Mouse (Mus musculus): Measurements from ENCODE around the gene Mrps18c. TPM values are rescaled to one million over a fixed set of nuclear protein-coding genes. Genes with fewer than 3 reads are reported as not detected.

Mrps18c gene
- polyA plus RNA-seq (2014; fragmentation: Nextera tagmentation; extraction: Ambion mirVana) = 168 and 209 TPM in 2 replicates

DNA sequence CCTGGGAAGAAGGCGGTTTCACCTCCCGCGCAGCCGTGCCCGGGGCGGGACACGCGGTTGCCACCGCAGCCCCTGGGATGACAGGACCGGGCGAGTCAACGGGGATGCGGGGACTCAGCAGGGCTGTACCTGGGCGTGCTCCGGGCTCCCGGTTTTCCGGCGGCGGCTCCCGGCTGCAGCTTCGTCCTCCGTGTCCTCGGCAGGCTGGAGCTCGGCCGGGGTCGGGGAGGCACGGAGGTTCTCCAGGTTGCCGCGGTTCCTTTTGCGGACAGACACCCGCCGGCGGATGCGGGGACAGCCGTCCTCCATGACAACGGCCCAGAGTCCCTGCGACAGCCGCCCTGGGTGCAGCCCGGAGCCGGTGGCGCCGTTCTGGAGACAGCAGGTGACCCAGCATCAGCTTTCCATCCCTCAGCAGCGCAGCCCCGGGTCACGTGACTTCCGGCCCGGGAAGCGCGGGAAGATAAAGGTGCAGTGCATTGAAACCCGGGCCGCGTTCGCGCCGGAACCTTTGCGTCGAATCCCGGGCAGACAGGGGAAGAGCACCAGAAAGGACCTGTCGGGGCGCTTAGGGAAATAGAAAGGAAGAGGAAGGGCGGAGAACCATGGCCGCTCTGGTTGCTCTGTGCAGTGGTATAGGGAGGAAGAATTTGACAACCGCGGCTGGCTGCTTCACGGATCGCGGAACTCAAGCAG, at the start of gene Mrps18c, which contains the start of gene Helq:
TSS of gene Mrps18c (plus strand) at position 463 of the 696 bp plus-strand sequence.
TSS of gene Helq (minus strand) at position 434 of the 696 bp plus-strand sequence.
- Histone ChIP-seq H3K36me3 (ENCODE audit: control insufficient read depth, insufficient read depth, low read length) (peaks cover 32% of the 10 kb centered on the region), H3K4me1 (ENCODE audit: control insufficient read depth, insufficient read depth, low read length) (peaks cover 13% of the 10 kb centered on the region), H3K27me3 (ENCODE audit: control insufficient read depth, insufficient read depth, low read length) (no peaks in the 10 kb centered on the region), H3K27ac (ENCODE audit: low read depth, low read length) (no peak within 1 kb of the TSS), H3K4me2 (replicated peaks; ENCODE audit: low read depth, low read length) (peak within 1 kb of the TSS; percentile 95), H3K9ac (ENCODE audit: low read depth, low read length) (peak within 1 kb of the TSS; percentile 85), H3K9me3 (ENCODE audit: control insufficient read depth, low read length) (no peaks in the 10 kb centered on the region), H3K4me3 (ENCODE audit: low read length) (peak within 1 kb of the TSS; percentile 87)
- WGBS = under 1% methylated on average over 67 of the region's 67 CpGs
- ATAC-seq (ENCODE audit: low FRiP score, low TSS enrichment) = peak; percentile 97

DNA sequence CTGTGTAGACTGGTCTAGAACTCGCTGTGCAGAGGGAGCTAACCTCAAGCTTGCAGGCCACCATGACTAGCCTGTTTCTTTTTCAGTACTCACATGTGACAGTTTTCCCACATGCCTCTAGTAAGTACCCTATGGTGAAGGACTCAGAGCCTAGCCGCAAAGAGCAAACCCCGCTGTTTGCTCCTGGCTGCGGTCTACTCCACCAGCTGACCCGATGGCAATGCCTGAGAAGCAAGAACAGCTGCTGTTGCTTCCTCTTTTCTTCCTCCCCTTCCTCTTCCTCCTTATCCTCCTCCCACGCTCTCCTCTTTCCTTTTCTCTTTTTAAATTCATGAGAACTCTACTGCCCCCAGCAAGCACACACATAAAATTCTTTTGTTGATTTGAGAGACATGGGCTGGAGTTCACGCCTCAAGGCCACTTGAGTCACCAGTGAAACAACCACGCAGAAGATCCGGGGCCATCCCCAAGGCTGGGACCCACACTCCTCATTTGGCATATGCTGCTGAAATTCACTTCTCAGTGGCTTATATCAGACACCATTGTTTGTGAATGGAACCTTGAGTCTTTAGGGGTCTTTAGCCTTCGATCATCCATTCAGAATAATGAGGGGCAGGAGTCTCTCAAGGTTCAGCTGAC, 47.7 kb upstream of the Mrps18c start:
- no peaks in the 10 kb centered on the region for H3K4me1 ChIP-seq (ENCODE audit: control insufficient read depth, insufficient read depth, low read length)
- no peaks in the 10 kb centered on the region for H3K27me3 ChIP-seq (ENCODE audit: control insufficient read depth, insufficient read depth, low read length)
- H3K36me3 ChIP-seq (ENCODE audit: control insufficient read depth, insufficient read depth, low read length) = no peaks in the 10 kb centered on the region
- no peak overlapping the region for H3K4me2 ChIP-seq (replicated peaks; ENCODE audit: low read depth, low read length)
- H3K4me3 ChIP-seq (ENCODE audit: low read length) = no peak overlapping the region
- no peaks in the 10 kb centered on the region; the same call in 1 of the 2 replicates for H3K9me3 ChIP-seq (ENCODE audit: control insufficient read depth, low read length)
- ATAC-seq (ENCODE audit: low FRiP score, low TSS enrichment) = no peak
- 81% methylated on average over 10 of the region's 10 CpGs for WGBS
- H3K27ac ChIP-seq (ENCODE audit: low read depth, low read length) = no peak overlapping the region
- no peak overlapping the region for H3K9ac ChIP-seq (ENCODE audit: low read depth, low read length)

DNA sequence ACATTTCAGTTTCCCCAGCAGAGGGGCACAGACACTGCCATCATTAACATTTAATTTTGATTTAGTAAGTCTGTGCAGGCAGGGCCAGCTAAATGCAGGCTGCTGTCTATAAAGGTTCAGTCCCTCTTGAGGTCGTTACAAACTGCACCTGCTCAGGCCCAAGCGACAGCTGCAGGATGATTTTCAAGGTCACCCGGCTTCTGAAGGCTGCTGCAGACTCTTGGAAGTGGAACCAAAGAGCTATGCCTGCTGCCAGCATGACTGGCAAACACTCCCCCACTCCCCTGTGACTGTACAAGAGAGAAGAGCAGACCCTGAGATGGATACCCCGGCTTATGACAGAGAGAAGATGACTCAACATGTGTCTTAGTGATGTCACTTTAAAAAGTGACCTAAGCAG, 46.8 kb upstream of the Mrps18c start:
- no peaks in the 10 kb centered on the region for H3K4me1 ChIP-seq (ENCODE audit: control insufficient read depth, insufficient read depth, low read length)
- H3K27ac ChIP-seq (ENCODE audit: low read depth, low read length) = no peak overlapping the region
- no peak overlapping the region for H3K4me3 ChIP-seq (ENCODE audit: low read length)
- no peaks in the 10 kb centered on the region for H3K36me3 ChIP-seq (ENCODE audit: control insufficient read depth, insufficient read depth, low read length)
- H3K27me3 ChIP-seq (ENCODE audit: control insufficient read depth, insufficient read depth, low read length) = no peaks in the 10 kb centered on the region
- no peak overlapping the region for H3K4me2 ChIP-seq (replicated peaks; ENCODE audit: low read depth, low read length)
- no peak for ATAC-seq (ENCODE audit: low FRiP score, low TSS enrichment)
- 50% methylated on average over 4 of the region's 4 CpGs for WGBS
- H3K9me3 ChIP-seq (ENCODE audit: control insufficient read depth, low read length) = no peaks in the 10 kb centered on the region; the same call in 1 of the 2 replicates
- H3K9ac ChIP-seq (ENCODE audit: low read depth, low read length) = no peak overlapping the region

DNA sequence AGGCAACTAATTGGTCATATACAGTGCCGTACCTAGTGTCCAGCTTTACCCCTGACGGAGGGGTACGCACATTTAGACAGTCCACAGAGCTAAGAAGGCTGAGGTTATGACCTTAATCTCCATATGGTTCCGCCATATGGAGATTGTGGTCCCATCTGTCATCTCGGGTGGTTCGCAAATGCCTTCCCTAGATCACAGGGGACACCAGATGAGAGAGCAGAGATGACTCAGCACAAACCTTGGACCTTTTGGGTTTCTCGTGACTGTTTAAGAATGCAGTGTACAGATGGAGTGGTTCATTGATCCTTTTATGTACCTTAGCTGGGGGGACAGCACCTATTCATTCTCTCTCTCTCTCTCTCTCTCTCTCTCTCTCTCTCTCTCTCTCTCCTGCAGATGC, 45.0 kb upstream of the Mrps18c start:
- WGBS = 66% methylated on average over 7 of the region's 7 CpGs
- H3K9ac ChIP-seq (ENCODE audit: low read depth, low read length) = no peak overlapping the region
- ATAC-seq (ENCODE audit: low FRiP score, low TSS enrichment) = no peak
- no peaks in the 10 kb centered on the region for H3K36me3 ChIP-seq (ENCODE audit: control insufficient read depth, insufficient read depth, low read length)
- no peaks in the 10 kb centered on the region for H3K27me3 ChIP-seq (ENCODE audit: control insufficient read depth, insufficient read depth, low read length)
- H3K4me2 ChIP-seq (replicated peaks; ENCODE audit: low read depth, low read length) = no peak overlapping the region
- no peaks in the 10 kb centered on the region for H3K4me1 ChIP-seq (ENCODE audit: control insufficient read depth, insufficient read depth, low read length)
- H3K27ac ChIP-seq (ENCODE audit: low read depth, low read length) = no peak overlapping the region
- no peaks in the 10 kb centered on the region; the same call in 1 of the 2 replicates for H3K9me3 ChIP-seq (ENCODE audit: control insufficient read depth, low read length)
- no peak overlapping the region for H3K4me3 ChIP-seq (ENCODE audit: low read length)

DNA sequence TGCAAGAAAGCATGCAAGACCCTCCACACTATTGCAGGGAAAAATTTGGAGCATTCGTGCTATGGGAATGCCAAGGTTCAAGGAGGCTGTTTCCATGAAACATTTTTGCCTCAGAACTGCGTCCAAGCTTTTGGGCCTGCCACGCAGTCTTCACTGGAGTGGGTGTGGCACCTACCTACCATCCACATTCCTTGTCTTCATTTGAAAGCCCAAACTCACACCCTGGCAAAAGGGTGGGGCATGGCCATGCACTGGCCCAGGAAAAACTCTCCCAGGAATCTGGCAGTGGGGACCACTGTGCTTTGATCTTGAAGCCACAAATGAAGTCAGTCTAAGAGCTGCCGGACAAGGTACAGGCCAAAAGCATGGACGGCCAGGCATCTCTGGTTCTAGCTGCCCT, 40.3 kb upstream of the Mrps18c start:
- Histone ChIP-seq H3K27me3 (ENCODE audit: control insufficient read depth, insufficient read depth, low read length) (no peaks in the 10 kb centered on the region), H3K4me2 (replicated peaks; ENCODE audit: low read depth, low read length) (no peak overlapping the region), H3K9ac (ENCODE audit: low read depth, low read length) (no peak overlapping the region), H3K27ac (ENCODE audit: low read depth, low read length) (no peak overlapping the region), H3K4me1 (ENCODE audit: control insufficient read depth, insufficient read depth, low read length) (no peaks in the 10 kb centered on the region), H3K4me3 (ENCODE audit: low read length) (no peak overlapping the region), H3K36me3 (ENCODE audit: control insufficient read depth, insufficient read depth, low read length) (peaks cover 13% of the 10 kb centered on the region; the same call in 1 of the 2 replicates), H3K9me3 (ENCODE audit: control insufficient read depth, low read length) (no peaks in the 10 kb centered on the region; the same call in 1 of the 2 replicates)
- no peak for ATAC-seq (ENCODE audit: low FRiP score, low TSS enrichment)
- 89% methylated on average over 5 of the region's 5 CpGs for WGBS

DNA sequence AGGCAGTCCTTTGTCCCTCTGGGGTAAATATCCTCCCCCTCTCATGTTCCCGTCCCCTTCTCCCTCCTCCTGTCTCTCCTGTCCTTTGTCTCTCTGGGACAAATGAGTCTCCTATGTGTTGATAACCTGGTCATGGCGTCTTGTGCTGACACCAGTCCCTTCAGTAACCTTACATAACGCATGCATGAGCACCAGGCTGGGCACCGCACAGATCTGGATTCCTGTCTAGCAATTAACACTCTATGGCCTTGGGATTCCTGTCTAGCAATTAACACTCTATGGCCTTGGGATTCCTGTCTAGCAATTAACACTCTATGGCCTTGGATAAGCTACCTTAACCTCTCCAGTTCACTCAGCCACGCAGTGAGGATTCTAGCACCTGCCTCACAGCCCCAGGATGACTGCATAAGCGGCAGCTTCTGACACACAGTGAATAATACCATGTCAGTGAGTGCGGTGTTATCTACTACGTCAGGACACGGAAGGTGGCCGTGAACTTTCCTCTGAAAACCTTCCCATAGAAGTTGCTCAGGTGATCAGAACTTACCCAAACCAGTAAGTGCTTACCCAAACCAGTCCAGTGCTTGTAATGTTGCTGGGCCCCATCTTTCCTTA, 38.3 kb upstream of the Mrps18c start:
- Histone ChIP-seq H3K4me1 (ENCODE audit: control insufficient read depth, insufficient read depth, low read length) (no peaks in the 10 kb centered on the region), H3K36me3 (ENCODE audit: control insufficient read depth, insufficient read depth, low read length) (peaks cover 33% of the 10 kb centered on the region), H3K27me3 (ENCODE audit: control insufficient read depth, insufficient read depth, low read length) (no peaks in the 10 kb centered on the region), H3K9me3 (ENCODE audit: control insufficient read depth, low read length) (no peaks in the 10 kb centered on the region; the same call in 1 of the 2 replicates), H3K4me3 (ENCODE audit: low read length) (no peak overlapping the region), H3K4me2 (replicated peaks; ENCODE audit: low read depth, low read length) (no peak overlapping the region), H3K9ac (ENCODE audit: low read depth, low read length) (no peak overlapping the region), H3K27ac (ENCODE audit: low read depth, low read length) (no peak overlapping the region)
- WGBS = 83% methylated on average over 10 of the region's 10 CpGs
- no peak for ATAC-seq (ENCODE audit: low FRiP score, low TSS enrichment)

DNA sequence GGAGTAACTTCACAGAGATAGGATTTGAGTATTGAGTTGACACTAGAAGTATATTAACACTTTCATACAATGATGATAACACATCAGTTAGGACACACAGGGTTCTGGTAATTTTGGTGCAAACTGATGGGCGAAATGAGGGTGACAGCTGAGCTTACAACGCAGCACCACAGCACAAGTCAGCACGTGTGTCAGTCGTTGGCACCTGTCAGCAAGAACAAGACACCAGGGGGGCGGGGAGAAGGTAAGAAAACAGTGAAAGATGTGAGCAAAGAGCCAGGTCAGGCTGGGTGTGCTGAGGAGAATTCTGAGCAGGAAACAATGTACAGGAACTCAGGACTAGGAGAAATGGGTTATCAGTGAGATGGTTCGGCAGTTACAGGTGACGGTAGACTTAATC, 36.7 kb upstream of the Mrps18c start:
- Histone ChIP-seq H3K4me1 (ENCODE audit: control insufficient read depth, insufficient read depth, low read length) (no peaks in the 10 kb centered on the region), H3K4me2 (replicated peaks; ENCODE audit: low read depth, low read length) (no peak overlapping the region), H3K27ac (ENCODE audit: low read depth, low read length) (no peak overlapping the region), H3K36me3 (ENCODE audit: control insufficient read depth, insufficient read depth, low read length) (peaks cover 47% of the 10 kb centered on the region), H3K27me3 (ENCODE audit: control insufficient read depth, insufficient read depth, low read length) (no peaks in the 10 kb centered on the region), H3K4me3 (ENCODE audit: low read length) (no peak overlapping the region), H3K9ac (ENCODE audit: low read depth, low read length) (no peak overlapping the region), H3K9me3 (ENCODE audit: control insufficient read depth, low read length) (no peaks in the 10 kb centered on the region; the same call in 1 of the 2 replicates)
- 91% methylated on average over 7 of the region's 7 CpGs for WGBS
- no peak for ATAC-seq (ENCODE audit: low FRiP score, low TSS enrichment)

DNA sequence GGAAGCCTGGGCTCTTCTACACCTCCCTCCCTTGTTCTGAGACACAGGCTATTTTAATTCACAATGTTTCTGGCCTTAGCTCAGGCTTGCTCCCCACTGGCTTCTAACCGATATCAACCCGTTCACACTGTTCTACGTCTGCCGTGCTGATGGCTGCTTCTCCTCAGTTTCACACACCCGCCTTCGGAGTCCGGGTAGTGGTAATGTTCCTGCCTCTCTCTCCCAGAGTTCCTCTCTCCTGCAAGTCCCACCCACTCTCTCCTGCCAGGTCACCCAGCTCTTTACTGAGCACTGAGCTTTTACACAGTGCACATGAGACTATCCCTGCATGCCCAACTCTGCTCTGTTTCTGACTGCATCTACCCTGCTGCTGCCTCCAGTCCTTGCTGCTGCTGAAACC, 32.4 kb upstream of the Mrps18c start:
- H3K27ac ChIP-seq (ENCODE audit: low read depth, low read length) = no peak overlapping the region
- no peaks in the 10 kb centered on the region for H3K4me1 ChIP-seq (ENCODE audit: control insufficient read depth, insufficient read depth, low read length)
- H3K9ac ChIP-seq (ENCODE audit: low read depth, low read length) = no peak overlapping the region
- H3K27me3 ChIP-seq (ENCODE audit: control insufficient read depth, insufficient read depth, low read length) = no peaks in the 10 kb centered on the region
- no peak overlapping the region for H3K4me2 ChIP-seq (replicated peaks; ENCODE audit: low read depth, low read length)
- H3K4me3 ChIP-seq (ENCODE audit: low read length) = no peak overlapping the region
- H3K9me3 ChIP-seq (ENCODE audit: control insufficient read depth, low read length) = no peaks in the 10 kb centered on the region
- 94% methylated on average over 7 of the region's 7 CpGs for WGBS
- no peak for ATAC-seq (ENCODE audit: low FRiP score, low TSS enrichment)
- peaks cover 76% of the 10 kb centered on the region for H3K36me3 ChIP-seq (ENCODE audit: control insufficient read depth, insufficient read depth, low read length)

DNA sequence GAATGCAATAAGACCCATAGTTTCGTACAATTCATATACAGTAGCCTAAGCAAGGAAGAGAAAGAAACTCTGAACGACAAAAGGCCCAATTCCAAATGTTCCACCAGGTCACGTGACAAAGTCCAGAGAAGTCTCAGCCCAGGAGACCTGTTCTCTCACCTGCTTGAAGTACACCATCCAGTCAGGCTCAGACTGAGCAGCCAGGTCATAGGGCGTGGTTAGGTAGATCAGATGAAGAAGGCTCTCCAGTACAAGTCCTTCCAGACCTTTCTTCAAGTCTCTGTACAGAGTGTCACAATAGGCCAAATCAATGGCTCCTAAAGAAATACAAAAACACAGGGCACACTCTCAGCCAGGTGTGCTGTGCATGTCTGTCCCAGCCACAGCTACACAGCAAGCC, 26.9 kb upstream of the Mrps18c start:
- Histone ChIP-seq H3K27me3 (ENCODE audit: control insufficient read depth, insufficient read depth, low read length) (no peaks in the 10 kb centered on the region), H3K4me2 (replicated peaks; ENCODE audit: low read depth, low read length) (no peak overlapping the region), H3K9ac (ENCODE audit: low read depth, low read length) (no peak overlapping the region), H3K36me3 (ENCODE audit: control insufficient read depth, insufficient read depth, low read length) (peaks cover 66% of the 10 kb centered on the region), H3K9me3 (ENCODE audit: control insufficient read depth, low read length) (no peaks in the 10 kb centered on the region), H3K27ac (ENCODE audit: low read depth, low read length) (no peak overlapping the region), H3K4me1 (ENCODE audit: control insufficient read depth, insufficient read depth, low read length) (no peaks in the 10 kb centered on the region), H3K4me3 (ENCODE audit: low read length) (no peak overlapping the region)
- WGBS = 94% methylated on average over 4 of the region's 4 CpGs
- no peak for ATAC-seq (ENCODE audit: low FRiP score, low TSS enrichment)

All from kidney, embryonic 14.5 days (tissue).